Mouse (Mus musculus) left cerebral cortex, adult 6 months (tissue): Measurements from ENCODE around the gene Aldh3a1. TPM values are rescaled to one million over a fixed set of nuclear protein-coding genes. Genes with fewer than 3 reads are reported as not detected.

ENCODE experiments used
- long read RNA-seq, 2 experiments: library from polyadenylated mRNA; unstranded; transcript quantifications; one replicate each; pipeline ENCODE4 v2.0.0; 2019 to 2020
- polyA plus RNA-seq: library from polyadenylated mRNA; unstranded; fragments of <200 nt; fragmentation: Nextera tagmentation; gene quantifications from 2 replicates; pipeline ENCODE4 v1.2.3, GENCODE M21; 2021

Aldh3a1 gene
- polyA plus RNA-seq = 2.4 and 2.6 TPM in 2 replicates
- long read RNA-seq, experiment 1, partial matches to known transcripts = 5 of 10 reads
- long read RNA-seq, experiment 1, other reads (novel, unspliced or antisense) = 2 of 10 reads
- long read RNA-seq, experiment 2, partial matches to known transcripts = 4 of 5 reads
- long read RNA-seq, experiment 2, other reads (novel, unspliced or antisense) = 1 of 5 reads

GRCm38 (mm10) chr11:61207487-61208246 is at the start of gene Aldh3a1:
Gene Aldh3a1 (plus strand): TSS chr11:61207537.

GRCm38 (mm10) chr11:61174821-61175658 is 32.3 kb upstream of the Aldh3a1 start, which contains the start of gene Usp22:
Gene Usp22 (minus strand): TSS chr11:61175055.

GRCm38 (mm10) chr11:61266551-61267533 is 59.5 kb downstream of the Aldh3a1 start, which contains the start of gene Aldh3a2:
Gene Aldh3a2 (minus strand): TSS chr11:61267464.

Other genes starting within 250 kb of the Aldh3a1 start
- 2.7 and 8.1 TPM in 2 replicates for gene Kcnj12, start 185.0 kb upstream of the Aldh3a1 start, polyA plus RNA-seq
- gene Tnfrsf13b, start 80.8 kb upstream of the Aldh3a1 start, polyA plus RNA-seq = 2.4 and 2.8 TPM in 2 replicates
- 140 and 154 TPM in 2 replicates for gene Usp22, start 32.5 kb upstream of the Aldh3a1 start, polyA plus RNA-seq
- gene Aldh3a2, start 59.9 kb downstream of the Aldh3a1 start, polyA plus RNA-seq = 23.9 and 30.1 TPM in 2 replicates
- not detected in 2 replicates for gene Slc47a2, start 135.3 kb downstream of the Aldh3a1 start, polyA plus RNA-seq
- gene Slc47a1, start 170.8 kb downstream of the Aldh3a1 start, polyA plus RNA-seq = 1.9 and 2.3 TPM in 2 replicates
- gene Rnf112, start 246.6 kb downstream of the Aldh3a1 start, polyA plus RNA-seq = 21.3 and 38.9 TPM in 2 replicates